Mouse (Mus musculus) neural tube, embryonic 13.5 days (tissue): ENCODE results near the gene Ubxn2a. TPM values are rescaled to one million over a fixed set of nuclear protein-coding genes. Genes with fewer than 3 reads are reported as not detected.
"Not testable (repeated sequence)": the region's sequence is repeated elsewhere in the genome, so short reads cannot be mapped to it uniquely, and the experiment has no call there.

Source experiments
- ATAC-seq: fragments of 200-750 bp; cut with Nextera tagmentation; 2 replicates; pipeline ENCODE4 v1.8.0; 2017; ENCODE audit warnings: low read depth, mild to moderate bottlenecking, moderate TSS enrichment, moderate library complexity
- H3K27ac ChIP-seq: fragments of 300-500 bp; sonication (generic); replicated peaks from 2 replicates; pipeline ENCODE4 v1.5.1; 2015; ENCODE audit warnings: moderate library complexity, mild to moderate bottlenecking, inconsistent platforms
- H3K27me3 ChIP-seq: fragments of 300-500 bp; sonication (generic); 2 replicates; pipeline ENCODE4 v1.6.1; 2015; ENCODE audit warnings: mild to moderate bottlenecking, inconsistent platforms
- H3K36me3 ChIP-seq: fragments of 300-500 bp; sonication (generic); 2 replicates; pipeline ENCODE4 v1.6.1; 2015; ENCODE audit warnings: mild to moderate bottlenecking, inconsistent platforms
- H3K4me1 ChIP-seq: fragments of 300-500 bp; sonication (generic); replicated peaks from 2 replicates; pipeline ENCODE4 v1.6.1; 2015; ENCODE audit warnings: inconsistent platforms
- H3K4me2 ChIP-seq: fragments of 300-500 bp; sonication (generic); 2 replicates; pipeline ENCODE4 v1.6.1; 2015; ENCODE audit warnings: inconsistent platforms, mild to moderate bottlenecking, moderate library complexity
- H3K4me3 ChIP-seq: fragments of 300-500 bp; sonication (generic); 2 replicates; pipeline ENCODE4 v1.5.1; 2015; ENCODE audit warnings: mild to moderate bottlenecking, inconsistent platforms
- H3K9ac ChIP-seq: fragments of 300-500 bp; sonication (generic); 2 replicates; pipeline ENCODE4 v1.6.1; 2015; ENCODE audit warnings: moderate library complexity, mild to moderate bottlenecking, inconsistent platforms
- H3K9me3 ChIP-seq: fragments of 300-500 bp; sonication (generic); 2 replicates; pipeline ENCODE4 v1.6.1; 2016; ENCODE audit warnings: inconsistent platforms
- WGBS: fragments of 180-500 bp; shearing (Covaris S2); methylation state at CpG from one replicate; pipeline ENCODE4 v1.1.7; 2015; 5-methylcytosine and 5-hydroxymethylcytosine counted together
- polyA plus RNA-seq: library from polyadenylated mRNA; unstranded; fragments of >200 nt; fragmentation: Nextera tagmentation; extraction: Ambion mirVana; gene quantifications from 2 replicates; pipeline ENCODE4 v1.2.1, GENCODE M21; 2015

Gene Ubxn2a
- polyA plus RNA-seq, 1 experiment from 2014 or later = 41.0 TPM

DNA sequence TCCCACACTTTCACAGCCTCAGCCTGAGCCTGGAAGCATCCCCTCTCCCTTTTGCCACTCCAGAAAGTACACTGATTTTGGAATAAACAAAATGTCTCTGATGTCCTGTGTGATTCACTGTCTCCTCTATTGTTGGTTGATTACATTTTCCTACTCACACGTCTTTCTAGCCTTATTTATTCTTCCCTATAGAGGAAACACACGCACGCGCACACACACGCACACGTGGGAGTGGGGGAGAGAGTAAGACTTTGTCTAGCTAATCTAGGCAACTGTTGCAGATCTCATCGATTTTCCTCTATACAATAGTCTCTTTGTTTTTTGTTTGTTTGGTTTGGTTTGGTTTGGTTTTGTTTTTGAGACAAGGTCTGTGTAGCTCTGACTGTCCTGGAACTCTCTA, 886 bp upstream of the Ubxn2a start:
- Histone ChIP-seq H3K36me3 (no peaks in the 10 kb centered on the region), H3K4me1 (peaks cover 11% of the 10 kb centered on the region; the same call in 1 of the 2 replicates), H3K9me3 (no peaks in the 10 kb centered on the region), H3K9ac (no peak overlapping the region), H3K4me2 (no peak overlapping the region), H3K27me3 (no peaks in the 10 kb centered on the region), H3K27ac (no peak overlapping the region), H3K4me3 (no peak overlapping the region)
- 94% methylated on average over 7 of the region's 7 CpGs for WGBS
- no peak for ATAC-seq

DNA sequence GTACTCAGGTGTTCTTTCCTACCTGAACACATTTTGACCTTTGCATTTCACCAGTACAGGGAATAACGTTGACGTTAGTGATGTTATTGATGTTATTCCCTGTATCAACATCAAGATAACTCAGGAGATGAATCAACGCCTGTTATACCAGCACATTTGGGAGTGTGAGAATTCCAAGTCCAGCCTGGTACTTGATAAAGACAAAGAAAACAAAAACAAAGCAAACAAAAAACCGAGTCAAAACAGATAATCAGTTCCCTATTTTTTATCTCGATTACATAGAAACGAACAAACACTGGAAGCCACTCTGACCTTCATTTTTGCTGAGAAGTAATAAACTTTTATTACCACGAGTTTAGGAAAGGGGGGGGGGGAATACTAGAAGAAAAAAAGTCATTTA, 1.0 kb downstream of the Ubxn2a start:
- WGBS = 55% methylated on average over 7 of the region's 7 CpGs
- peaks cover 11% of the 10 kb centered on the region; the same call in 1 of the 2 replicates for H3K4me1 ChIP-seq
- H3K9me3 ChIP-seq = no peaks in the 10 kb centered on the region
- H3K27ac ChIP-seq = no peak overlapping the region
- H3K36me3 ChIP-seq = peaks cover 4% of the 10 kb centered on the region
- peak overlapping the region; percentile 77 for H3K4me2 ChIP-seq
- H3K27me3 ChIP-seq = no peaks in the 10 kb centered on the region
- H3K9ac ChIP-seq = peak overlapping the region; percentile 91
- peak overlapping the region; percentile 72 for H3K4me3 ChIP-seq
- no peak for ATAC-seq

DNA sequence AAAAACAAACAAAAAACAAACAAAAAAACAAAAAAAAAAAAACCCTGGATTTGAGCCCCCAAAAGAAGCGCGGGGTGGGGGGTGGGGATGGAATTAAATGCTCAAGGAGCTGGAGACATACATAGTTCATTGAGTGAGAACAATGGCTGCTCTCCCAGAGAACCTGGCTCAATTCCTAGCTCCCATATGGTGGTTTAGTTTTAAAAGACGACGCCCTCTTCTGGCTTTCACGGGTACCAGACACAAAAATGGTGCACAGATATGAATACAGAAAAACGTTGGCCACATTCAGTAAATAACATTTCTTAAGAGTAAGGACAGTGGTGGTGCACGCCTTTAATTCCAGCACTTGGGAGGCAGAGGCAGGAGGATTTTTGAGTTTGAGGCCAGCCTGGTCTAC, 1.6 kb downstream of the Ubxn2a start:
- ATAC-seq = no peak
- H3K27me3 ChIP-seq = no peaks in the 10 kb centered on the region
- no peak overlapping the region for H3K9ac ChIP-seq
- peaks cover 8% of the 10 kb centered on the region for H3K36me3 ChIP-seq
- H3K4me3 ChIP-seq = no peak overlapping the region
- H3K9me3 ChIP-seq = no peaks in the 10 kb centered on the region
- H3K4me2 ChIP-seq = peak overlapping the region; percentile 77
- 82% methylated on average over 7 of the region's 7 CpGs for whole genome bisulfite sequencing
- H3K4me1 ChIP-seq = peaks cover 11% of the 10 kb centered on the region; the same call in 1 of the 2 replicates
- no peak overlapping the region for H3K27ac ChIP-seq

DNA sequence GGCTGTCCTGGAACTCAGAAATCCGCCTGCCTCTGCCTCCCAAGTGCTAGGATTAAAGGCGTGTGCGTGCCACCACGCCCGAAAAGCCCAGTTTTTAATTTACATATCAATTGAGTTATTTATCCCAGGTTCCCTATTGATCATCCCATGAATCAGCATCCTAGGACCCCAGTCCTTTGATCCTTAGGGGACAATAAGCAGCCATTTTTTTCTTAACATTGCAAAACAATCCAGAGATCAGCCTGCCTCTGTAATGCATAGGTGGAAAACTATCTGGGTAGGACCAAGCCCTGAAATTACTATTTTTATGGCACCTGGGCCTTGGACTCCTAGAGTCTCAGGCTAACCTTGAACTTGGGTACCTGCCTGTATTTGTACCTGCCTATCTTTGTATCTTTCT, 9.5 kb downstream of the Ubxn2a start:
- no peaks in the 10 kb centered on the region for H3K9me3 ChIP-seq
- ATAC-seq = no peak
- 91% methylated on average over 5 of the region's 5 CpGs for WGBS

DNA sequence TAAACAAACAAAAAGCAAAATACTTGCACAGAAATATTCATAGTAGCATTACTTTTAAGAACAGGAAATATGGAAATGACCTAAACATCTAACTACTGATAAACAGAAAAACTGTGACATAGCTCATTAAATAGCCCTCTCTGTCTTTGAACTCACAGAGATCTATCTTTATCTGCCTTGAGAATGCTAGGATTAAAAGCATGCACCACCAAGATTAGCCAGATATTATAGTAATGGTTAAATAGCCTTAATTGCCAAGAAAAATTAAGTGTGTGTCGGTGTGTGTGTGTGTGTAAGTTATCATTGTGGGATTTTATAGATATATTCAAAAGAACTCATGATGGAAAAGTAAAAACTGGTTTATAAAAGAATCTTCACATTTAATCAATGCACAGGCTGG, 17.6 kb downstream of the Ubxn2a start:
- H3K36me3 ChIP-seq = peaks cover 21% of the 10 kb centered on the region
- H3K27ac ChIP-seq = no peak overlapping the region
- H3K4me3 ChIP-seq = no peak overlapping the region
- H3K27me3 ChIP-seq = no peaks in the 10 kb centered on the region
- 95% methylated on average over 1 of the region's 1 CpGs for WGBS
- H3K4me1 ChIP-seq = no peaks in the 10 kb centered on the region
- no peak for ATAC-seq
- H3K9me3 ChIP-seq = no peaks in the 10 kb centered on the region
- H3K4me2 ChIP-seq = no peak overlapping the region
- no peak overlapping the region for H3K9ac ChIP-seq

More for the DNA sequence above, 9.5 kb downstream of the Ubxn2a start:
- no peak overlapping the region for H3K4me3 ChIP-seq
- H3K36me3 ChIP-seq = peaks cover 22% of the 10 kb centered on the region
- no peaks in the 10 kb centered on the region for H3K4me1 ChIP-seq
- H3K27me3 ChIP-seq = no peaks in the 10 kb centered on the region
- no peak overlapping the region for H3K9ac ChIP-seq
- no peak overlapping the region for H3K27ac ChIP-seq
- no peak overlapping the region for H3K4me2 ChIP-seq

DNA sequence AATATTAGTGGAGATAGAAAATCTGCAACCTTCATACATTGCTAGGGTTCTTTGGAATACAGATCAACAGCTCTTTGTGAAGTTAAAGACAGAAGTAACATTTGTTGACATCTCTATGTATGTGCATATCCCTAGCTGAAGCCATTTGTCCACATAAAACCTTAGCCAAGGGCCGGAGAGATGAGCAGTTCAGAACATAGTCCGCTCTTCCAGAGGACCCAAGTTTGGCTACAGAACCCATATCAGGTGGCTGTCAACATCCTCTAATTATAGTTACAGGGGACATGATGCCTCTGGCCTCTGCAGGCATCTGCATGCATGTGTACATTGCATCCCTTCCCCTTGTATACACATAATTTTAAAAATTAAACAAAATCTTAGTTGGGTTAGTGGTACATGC, 18.3 kb downstream of the Ubxn2a start:
- 98% methylated on average over 2 of the region's 2 CpGs for WGBS
- H3K4me2 ChIP-seq = no peak overlapping the region
- no peak for ATAC-seq

DNA sequence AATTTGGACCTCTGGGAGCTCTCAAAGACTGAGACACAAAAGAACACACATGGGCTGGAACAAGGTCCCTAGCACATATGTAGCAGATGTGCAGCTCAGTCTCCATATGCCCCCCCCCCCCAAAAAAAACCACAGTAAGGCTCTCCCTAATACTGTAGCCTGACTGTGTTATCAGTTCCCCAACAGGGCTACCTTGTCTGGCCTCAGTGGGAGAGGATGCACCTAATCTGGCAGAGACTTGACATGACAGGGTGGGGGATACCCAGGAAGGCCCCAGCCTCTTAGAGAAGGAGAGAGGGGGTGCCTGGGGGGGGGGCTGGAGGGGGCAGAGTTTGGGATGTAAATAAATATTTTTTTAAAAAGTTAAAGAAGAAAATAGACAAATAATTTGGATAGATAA, 18.8 kb downstream of the Ubxn2a start:
- H3K9ac ChIP-seq = no peak overlapping the region
- no peaks in the 10 kb centered on the region for H3K9me3 ChIP-seq
- no peak for ATAC-seq
- no peak overlapping the region for H3K27ac ChIP-seq
- no peak overlapping the region for H3K4me2 ChIP-seq
- H3K4me1 ChIP-seq = no peaks in the 10 kb centered on the region
- no peak overlapping the region for H3K4me3 ChIP-seq
- peaks cover 25% of the 10 kb centered on the region for H3K36me3 ChIP-seq
- H3K27me3 ChIP-seq = no peaks in the 10 kb centered on the region

More for the DNA sequence above, 18.3 kb downstream of the Ubxn2a start:
- H3K9ac ChIP-seq = no peak overlapping the region
- H3K36me3 ChIP-seq = peaks cover 23% of the 10 kb centered on the region
- no peaks in the 10 kb centered on the region for H3K4me1 ChIP-seq
- no peaks in the 10 kb centered on the region for H3K9me3 ChIP-seq
- no peak overlapping the region for H3K4me3 ChIP-seq
- no peaks in the 10 kb centered on the region for H3K27me3 ChIP-seq
- H3K27ac ChIP-seq = no peak overlapping the region

DNA sequence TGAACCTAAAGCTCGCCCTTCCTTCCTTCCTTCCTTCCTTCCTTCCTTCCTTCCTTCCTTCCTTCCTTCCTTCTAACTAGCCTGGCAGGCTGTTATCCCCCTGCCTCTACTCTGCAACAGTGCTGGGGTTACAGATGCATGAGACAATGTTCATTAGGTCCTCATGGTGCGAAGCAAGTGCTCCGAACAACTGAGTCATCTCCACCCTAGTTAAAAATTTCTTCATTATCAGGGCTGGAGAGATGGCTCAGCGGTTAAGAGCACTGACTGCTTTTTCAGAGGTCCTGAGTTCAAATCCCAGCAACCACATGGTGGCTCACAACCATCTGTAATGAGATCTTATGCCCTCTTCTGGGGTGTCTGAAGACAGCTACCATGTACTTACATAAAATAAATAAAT, 20.9 kb downstream of the Ubxn2a start:
- peaks cover 35% of the 10 kb centered on the region for H3K36me3 ChIP-seq
- H3K27me3 ChIP-seq, ATAC-seq, H3K4me1 ChIP-seq, H3K27ac ChIP-seq, H3K4me2 ChIP-seq, H3K9ac ChIP-seq, H3K4me3 ChIP-seq, H3K9me3 ChIP-seq: not testable (repeated sequence)
- 97% methylated on average over 4 of the region's 4 CpGs for WGBS

DNA sequence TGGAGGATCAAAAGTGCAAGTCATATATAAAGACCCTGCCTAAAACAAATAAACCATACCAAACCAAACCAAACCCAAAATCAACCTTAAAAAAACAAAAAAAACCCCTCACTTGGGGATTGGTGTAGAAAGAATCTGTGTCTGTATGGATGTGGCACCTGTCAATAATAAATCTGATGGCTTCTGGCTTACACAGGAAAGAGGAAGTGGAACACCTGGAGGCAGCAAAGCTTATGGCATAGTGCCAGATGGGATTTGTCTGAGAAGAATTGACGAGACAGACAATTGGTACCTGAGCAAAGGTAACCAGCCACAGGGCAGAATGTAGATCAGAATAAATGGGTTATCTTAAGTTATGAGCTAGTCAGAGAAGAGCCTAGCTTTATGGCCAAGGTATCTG, 22.4 kb downstream of the Ubxn2a start:
- Histone ChIP-seq H3K27ac (no peak overlapping the region), H3K36me3 (peaks cover 42% of the 10 kb centered on the region), H3K9ac (no peak overlapping the region), H3K4me3 (no peak overlapping the region), H3K4me1 (no peaks in the 10 kb centered on the region), H3K4me2 (no peak overlapping the region), H3K27me3 (no peaks in the 10 kb centered on the region), H3K9me3 (no peaks in the 10 kb centered on the region)
- no peak for ATAC-seq
- 87% methylated on average over 1 of the region's 1 CpGs for WGBS

DNA sequence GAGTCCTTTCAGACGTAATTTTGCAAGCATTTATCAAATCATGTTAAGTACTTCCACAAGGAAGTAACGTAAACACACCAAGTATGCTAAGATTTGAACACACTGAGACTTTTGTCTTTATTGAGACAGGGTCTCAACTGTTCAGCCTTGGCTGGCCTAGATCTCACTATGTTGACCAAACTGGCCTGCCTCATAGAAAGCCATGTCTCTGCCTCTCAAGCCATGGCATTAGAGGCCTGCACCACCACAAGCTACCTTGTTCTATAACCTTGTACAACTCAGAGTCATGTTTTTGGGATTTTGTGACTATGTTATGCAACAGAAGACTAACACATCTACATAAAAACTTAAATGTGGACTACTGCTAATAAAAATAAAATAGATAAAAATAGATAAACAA, 25.4 kb downstream of the Ubxn2a start:
- no peaks in the 10 kb centered on the region for H3K27me3 ChIP-seq
- H3K9me3 ChIP-seq = no peaks in the 10 kb centered on the region
- H3K9ac ChIP-seq = no peak overlapping the region
- H3K4me2 ChIP-seq = no peak overlapping the region
- no peak overlapping the region for H3K4me3 ChIP-seq
- H3K27ac ChIP-seq = no peak overlapping the region
- no peaks in the 10 kb centered on the region for H3K4me1 ChIP-seq
- WGBS = 86% methylated on average over 2 of the region's 2 CpGs
- peaks cover 58% of the 10 kb centered on the region for H3K36me3 ChIP-seq
- no peak for ATAC-seq

DNA sequence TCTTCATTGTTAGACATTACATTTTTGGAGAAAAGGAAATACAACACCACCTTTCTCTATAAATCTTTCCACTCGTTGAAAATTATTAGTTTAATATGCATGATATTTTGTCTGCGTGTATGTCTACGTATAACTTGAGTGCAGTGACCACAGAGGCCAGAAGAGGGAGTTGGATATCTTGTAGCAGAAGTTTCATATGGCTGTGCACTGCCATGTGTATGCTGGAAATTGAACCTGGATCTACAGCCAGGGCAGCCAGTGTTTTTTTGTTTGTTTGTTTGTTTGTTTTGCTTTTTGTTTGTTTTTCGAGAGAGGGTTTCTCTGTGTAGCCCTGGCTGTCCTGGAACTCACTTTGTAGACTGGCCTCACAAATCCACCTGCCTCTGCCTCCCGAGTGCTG, 28.5 kb downstream of the Ubxn2a start:
- Histone ChIP-seq H3K9me3 (no peaks in the 10 kb centered on the region), H3K4me2 (no peak overlapping the region), H3K36me3 (peaks cover 48% of the 10 kb centered on the region), H3K27ac (no peak overlapping the region), H3K4me1 (peaks cover 6% of the 10 kb centered on the region), H3K9ac (no peak overlapping the region), H3K4me3 (no peak overlapping the region), H3K27me3 (no peaks in the 10 kb centered on the region)
- 94% methylated on average over 5 of the region's 5 CpGs for WGBS
- ATAC-seq = no peak

DNA sequence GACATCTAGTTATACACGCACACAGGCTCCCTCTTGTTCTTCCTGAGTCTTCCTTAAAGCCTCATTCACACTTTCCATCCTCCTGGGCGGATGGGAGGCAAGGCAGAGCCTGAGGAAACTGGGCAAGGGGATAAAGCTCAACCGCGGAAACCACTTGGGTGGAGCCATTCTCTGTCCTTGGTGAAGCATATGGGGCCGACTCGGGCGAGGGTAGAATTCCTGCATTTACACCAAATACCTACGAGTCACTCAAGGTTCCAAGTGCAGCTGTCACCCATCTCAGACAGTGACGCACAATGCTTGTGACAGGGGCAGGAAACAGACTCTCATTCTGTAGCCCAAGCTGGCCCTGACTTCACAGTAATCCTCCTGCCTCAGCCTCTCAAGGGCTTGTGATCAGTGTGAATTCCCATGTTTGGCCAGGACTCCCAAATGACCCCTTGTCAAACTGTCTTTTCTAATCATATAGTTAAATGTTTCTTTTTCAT, 29.2 kb downstream of the Ubxn2a start:
- Histone ChIP-seq H3K36me3 (peaks cover 43% of the 10 kb centered on the region), H3K9ac (no peak overlapping the region), H3K9me3 (no peaks in the 10 kb centered on the region), H3K4me3 (no peak overlapping the region), H3K4me1 (peaks cover 11% of the 10 kb centered on the region), H3K27me3 (0 out of 2 replicates have a peak, but pooled peaks cover 5% of the 10 kb centered on the region), H3K4me2 (no peak overlapping the region), H3K27ac (no peak overlapping the region)
- ATAC-seq = no peak
- 84% methylated on average over 9 of the region's 9 CpGs for WGBS

DNA sequence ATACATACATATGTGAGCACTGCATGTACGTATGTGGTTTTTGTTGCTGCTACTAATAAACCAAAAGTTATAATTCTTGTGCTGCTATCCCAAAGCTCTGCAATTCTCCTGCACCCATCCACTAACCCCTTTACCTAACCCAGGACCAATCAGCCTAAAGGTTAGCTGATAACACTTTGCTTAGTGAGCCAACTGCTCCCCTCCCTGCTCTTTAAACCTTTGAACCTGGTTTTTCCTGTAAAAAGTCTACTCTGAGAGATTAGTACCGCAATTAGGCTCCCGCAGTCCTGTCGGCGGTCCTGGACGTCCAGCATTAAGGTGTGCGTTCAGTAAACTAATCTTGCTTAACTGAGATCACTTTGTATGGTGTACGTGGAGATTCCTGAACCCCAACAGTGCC, 31.9 kb downstream of the Ubxn2a start:
- Histone ChIP-seq H3K27me3 (0 out of 2 replicates have a peak, but pooled peaks cover 5% of the 10 kb centered on the region), H3K4me3 (no peak overlapping the region), H3K27ac (no peak overlapping the region), H3K36me3 (peaks cover 20% of the 10 kb centered on the region), H3K4me1 (peaks cover 11% of the 10 kb centered on the region), H3K9ac (no peak overlapping the region), H3K4me2 (no peak overlapping the region), H3K9me3 (no peaks in the 10 kb centered on the region)
- ATAC-seq = no peak
- WGBS = 88% methylated on average over 8 of the region's 8 CpGs
